Mouse (Mus musculus) urinary bladder, postnatal 4 days (tissue): ENCODE results near the gene Narfl.
"Not testable (repeated sequence)": the region's sequence is repeated elsewhere in the genome, so short reads cannot be mapped to it uniquely, and the experiment has no call there.

Experiments
- DNase-seq, 2 experiments: peaks; one replicate each; pipeline ENCODE4 v3.0.0; 2021 to 2022; ENCODE audit warnings: low spot score in 2 of 2

Narfl gene

GRCm38 (mm10) chr17:25802825-25803517 is 29.4 kb downstream of the Narfl start:
- DNase-seq: no peak

- no peak for DNase-seq
These were observed 32.9 kb downstream of the Narfl start for GRCm38 (mm10) chr17:25806507-25806906.

GRCm38 (mm10) chr17:25807452-25807851 is 33.9 kb downstream of the Narfl start:
- DNase-seq: not testable (repeated sequence)

GRCm38 (mm10) chr17:25808028-25808427 is 34.5 kb downstream of the Narfl start:
- DNase-seq: no peak

GRCm38 (mm10) chr17:25808789-25809605 is 35.4 kb downstream of the Narfl start, which contains the start of gene Fbxl16:
TSS of gene Fbxl16 (plus strand) at chr17:25809085.
- DNase-seq: no peak

GRCm38 (mm10) chr17:25809606-25810340 is 36.2 kb downstream of the Narfl start:
- no peak for DNase-seq

GRCm38 (mm10) chr17:25810890-25811289 is 37.3 kb downstream of the Narfl start:
- no peak for DNase-seq

- DNase-seq: peak; percentile 81 to 93
These were observed 39.9 kb downstream of the Narfl start for GRCm38 (mm10) chr17:25813471-25813870.

GRCm38 (mm10) chr17:25817662-25818061 is 44.1 kb downstream of the Narfl start:
- DNase-seq: no peak

- no peak for DNase-seq
These were observed 45.5 kb downstream of the Narfl start for GRCm38 (mm10) chr17:25818851-25819780.

GRCm38 (mm10) chr17:25823452-25823851 is 49.9 kb downstream of the Narfl start, which contains the start of gene Wdr24:
TSS of gene Wdr24 (plus strand) at chr17:25823627.
- no peak for DNase-seq

- no peak for DNase-seq
These were observed 51.0 kb downstream of the Narfl start for GRCm38 (mm10) chr17:25824362-25825142.

GRCm38 (mm10) chr17:25825311-25825710 is 51.7 kb downstream of the Narfl start:
- DNase-seq: no peak

- DNase-seq: no peak
These were observed 52.5 kb downstream of the Narfl start for GRCm38 (mm10) chr17:25825984-25826570.

GRCm38 (mm10) chr17:25827011-25827410 is 53.4 kb downstream of the Narfl start:
- no peak for DNase-seq

- DNase-seq: no peak
These were observed 54.1 kb downstream of the Narfl start for GRCm38 (mm10) chr17:25827546-25828222.

- no peak for DNase-seq
These were observed 54.6 kb downstream of the Narfl start for GRCm38 (mm10) chr17:25828223-25828594.

- DNase-seq: peak; percentile 62 to 77
These were observed 55.4 kb downstream of the Narfl start, which contains the start of gene Jmjd8 for GRCm38 (mm10) chr17:25828712-25829557. TSS of gene Jmjd8 (plus strand) at chr17:25828867.
